Mouse (Mus musculus) left cerebral cortex, adult 8-10 months (tissue): ENCODE measurements around the gene Cdc27. TPM values are rescaled to one million over a fixed set of nuclear protein-coding genes. Genes with fewer than 3 reads are reported as not detected.
A peak's percentile ranks its signal among the peaks of the same experiment; 100 is the strongest.

ENCODE experiments used
- DNase-seq, 2 experiments: peaks; one replicate each; pipeline ENCODE4 v3.0.0; 2022; ENCODE audit warnings: low spot score in 2 of 2
- total RNA-seq, 4 experiments: library from RNA; stranded (reverse); gene quantifications; 2 replicates each; pipeline ENCODE4 v1.2.4; 2022

The Cdc27 gene
- total RNA-seq, 4 experiments from 2014 or later, result 56.2 to 73.1 (median 62.2) TPM

GRCm38 (mm10) chr11:104488292-104488691 lies 62.1 kb downstream of the Cdc27 start:
- no peak for DNase-seq

- DNase-seq, result no peak
Measured at GRCm38 (mm10) chr11:104481971-104482370, 68.4 kb downstream of the Cdc27 start.

GRCm38 (mm10) chr11:104479505-104479904 lies 70.9 kb downstream of the Cdc27 start:
- DNase-seq, result no peak

- peak; percentile 71 to 87 for DNase-seq
Measured at GRCm38 (mm10) chr11:104469371-104469835, 81.0 kb downstream of the Cdc27 start.

- no peak for DNase-seq
Measured at GRCm38 (mm10) chr11:104468751-104469268, 81.6 kb downstream of the Cdc27 start, which contains the start of gene Kansl1. Gene Kansl1 (minus strand): TSS chr11:104468861.

GRCm38 (mm10) chr11:104467698-104468097 lies 82.7 kb downstream of the Cdc27 start:
- no peak for DNase-seq

GRCm38 (mm10) chr11:104461551-104461950 lies 88.9 kb downstream of the Cdc27 start:
- no peak for DNase-seq

- DNase-seq, result no peak
Measured at GRCm38 (mm10) chr11:104459671-104460070, 90.7 kb downstream of the Cdc27 start.

GRCm38 (mm10) chr11:104458507-104458906 lies 91.9 kb downstream of the Cdc27 start:
- DNase-seq, result no peak

Other genes with a start within 250 kb of the Cdc27 start
- 10 to 100 TPM; 68.9 to 80.7 (median 76.1) TPM for gene Kansl1, start 81.8 kb downstream of the Cdc27 start, total RNA-seq
- 10 to 100 TPM; 16.9 to 21.9 (median 18.7) TPM for gene Myl4, start within 50 bp of the Cdc27 start, total RNA-seq
- 1 to 10 TPM; 2.5 to 4.7 (median 3.7) TPM for gene Itgb3, start 57.4 kb upstream of the Cdc27 start, total RNA-seq
- gene Gm11639, start 135.1 kb upstream of the Cdc27 start, total RNA-seq, result under 1 TPM; 0.54 to 0.61 (median 0.56) TPM